Mouse (Mus musculus) kidney, adult 10 weeks (tissue): ENCODE data around the gene Siglech. TPM values are rescaled to one million over a fixed set of nuclear protein-coding genes. Genes with fewer than 3 reads are reported as not detected.

Source experiments
- polyA plus RNA-seq: library from polyadenylated mRNA; stranded (reverse); fragments of 350-450 nt; fragmentation: Illumina TruSeq; extraction: RNeasy Lipid Tissue Mini Kit (QIAGEN cat#74804); gene quantifications from one replicate; pipeline ENCODE4 v1.2.3, GENCODE M21; 2014; ENCODE audit warnings: low read depth, low replicate concordance

The Siglech gene
- polyA plus RNA-seq: 0.53 TPM

GRCm38 (mm10) chr7:55767926-55768325 lies at the start of gene Siglech:
TSS of gene Siglech (plus strand) at chr7:55768178.

GRCm38 (mm10) chr7:55793952-55794603 lies 26.1 kb downstream of the Siglech start, which contains the start of gene Tubgcp5:
TSS of gene Tubgcp5 (plus strand) at chr7:55794154.

Other genes starting within 250 kb of the Siglech start
- 19.8 TPM for gene Tubgcp5, start 26.0 kb downstream of the Siglech start, polyA plus RNA-seq
- 35.6 TPM for gene Cyfip1, start 73.6 kb downstream of the Siglech start, polyA plus RNA-seq
- gene Nipa2, start 194.3 kb downstream of the Siglech start, polyA plus RNA-seq: 94.4 TPM